21 mouse cellular contexts compared by ENCODE assay signal in genomic region chr14:122869831-122870230, GRCm38 (mm10). TPM values are rescaled to one million over a fixed set of nuclear protein-coding genes. Genes with fewer than 3 reads are reported as not detected.
DNase-seq lines count a peak whose midpoint lies in the region; ATAC-seq lines count a peak whose summit lies in the region.
"Had no signal": no experiment of that assay in that cellular context is flagged by ENCODE, and none has a peak within 500 bp of the region (broad histone marks: within the 10 kb centered on the region; RNA-seq: fewer than 3 reads in every experiment).

No protein-coding gene starts in this region.

- no peaks in the 10 kb centered on the region for H3K9me3 ChIP-seq in neural tube, embryonic 11.5 days (ENCODE audit: control insufficient read depth, low read length)
- H3K9me3 ChIP-seq in neural tube, embryonic 15.5 days (replicated peaks) = no peaks in the 10 kb centered on the region
- H3K9me3 ChIP-seq: embryonic facial prominence, embryonic 15.5 days; forebrain, embryonic 10.5 days; G1E; heart, embryonic 13.5 days; hindbrain, embryonic 15.5 days had no signal

- ATAC-seq in neural tube, embryonic 11.5 days (ENCODE audit: insufficient read depth, low FRiP score, low TSS enrichment) = peak; percentile 51; the same call in 1 of the 2 replicates
- no peak for ATAC-seq in neural tube, embryonic 15.5 days (ENCODE audit: low FRiP score)
- ATAC-seq: forebrain, embryonic 14.5 days; intestine, embryonic 16.5 days had no signal

- no peak overlapping the region for H3K27ac ChIP-seq in neural tube, embryonic 11.5 days (ENCODE audit: low read depth, low read length)
- no peak overlapping the region for H3K27ac ChIP-seq in neural tube, embryonic 15.5 days (replicated peaks)
- H3K27ac ChIP-seq: embryonic facial prominence, embryonic 15.5 days; forebrain, embryonic 10.5 days; heart, embryonic 13.5 days; hindbrain, embryonic 15.5 days had no signal

- WGBS in neural tube, embryonic 11.5 days = 61% methylated on average over 6 of the region's 6 CpGs
- WGBS in neural tube, embryonic 15.5 days = 47% methylated on average over 6 of the region's 6 CpGs

- no peak overlapping the region for H3K9ac ChIP-seq in neural tube, embryonic 11.5 days (ENCODE audit: low read length)
- H3K9ac ChIP-seq in neural tube, embryonic 15.5 days (replicated peaks) = no peak overlapping the region
- H3K9ac ChIP-seq: embryonic facial prominence, embryonic 15.5 days; heart, embryonic 13.5 days; hindbrain, embryonic 15.5 days had no signal

- H3K27me3 ChIP-seq in neural tube, embryonic 11.5 days (ENCODE audit: control insufficient read depth, insufficient read depth, low read length) = no peaks in the 10 kb centered on the region
- H3K27me3 ChIP-seq in neural tube, embryonic 15.5 days (replicated peaks) = peaks cover 6% of the 10 kb centered on the region; the same call in 1 of the 2 replicates
- H3K27me3 ChIP-seq: heart, embryonic 13.5 days; hindbrain, embryonic 15.5 days had no signal

- H3K4me1 ChIP-seq in neural tube, embryonic 11.5 days (ENCODE audit: control insufficient read depth, insufficient read depth, low read length) = peaks cover 8% of the 10 kb centered on the region; the same call in 1 of the 2 replicates
- H3K4me1 ChIP-seq in neural tube, embryonic 15.5 days = peaks cover 13% of the 10 kb centered on the region

- H3K4me3 ChIP-seq in neural tube, embryonic 11.5 days (ENCODE audit: low read depth, low read length) = no peak overlapping the region
- H3K4me3 ChIP-seq in neural tube, embryonic 15.5 days (replicated peaks) = no peak overlapping the region
- H3K4me3 ChIP-seq: embryonic facial prominence, embryonic 15.5 days; erythroblast, embryonic 14.5 days; forebrain, embryonic 10.5 days; heart, embryonic 13.5 days; hindbrain, embryonic 15.5 days had no signal

- no peak overlapping the region for H3K4me2 ChIP-seq in neural tube, embryonic 11.5 days (ENCODE audit: low read depth)
- no peak overlapping the region for H3K4me2 ChIP-seq in neural tube, embryonic 15.5 days
- H3K4me2 ChIP-seq: embryonic facial prominence, embryonic 15.5 days; heart, embryonic 13.5 days; hindbrain, embryonic 15.5 days had no signal

- H3K36me3 ChIP-seq in neural tube, embryonic 11.5 days (ENCODE audit: control insufficient read depth, insufficient read depth, low read length) = no peaks in the 10 kb centered on the region
- no peaks in the 10 kb centered on the region for H3K36me3 ChIP-seq in neural tube, embryonic 15.5 days
- H3K36me3 ChIP-seq: embryonic facial prominence, embryonic 15.5 days; forebrain, embryonic 10.5 days; G1E; heart, embryonic 13.5 days; hindbrain, embryonic 15.5 days had no signal

- DNase-seq in cerebellum, adult 9-11 months = peak; percentile 55
- no peak for DNase-seq in cerebellum, adult 11 months
- DNase-seq in neural tube, embryonic 11.5 days (ENCODE audit: low spot score) = no peak
- DNase-seq in adrenal gland, adult 8-10 months = peak; percentile 66
- DNase-seq in adrenal gland, postnatal 36 days = peak; percentile 80 to 81
- DNase-seq in gastrocnemius, postnatal 4 days (ENCODE audit: low spot score in 2 of 2) = no peak
- no peak for DNase-seq in frontal cortex, adult 2 months (ENCODE audit: extremely low spot score in 1 of 2, low spot score in 1 of 2)
- DNase-seq: cerebellum, adult 8-10 months; embryo, embryonic 11 days; gastrocnemius, postnatal 10 days; heart, postnatal 36 days; kidney, adult 2 months had no signal

RNA-seq across cellular contexts. Expression of gene Ggact, which starts 43.7 kb away (rescaled TPM):
- 5.3 and 5.6 TPM in 2 replicates for polyA plus RNA-seq in neural tube, embryonic 11.5 days (2014; fragmentation: Nextera tagmentation; extraction: Ambion mirVana)
- polyA plus RNA-seq in neural tube, embryonic 15.5 days (2015; fragmentation: Nextera tagmentation; extraction: Ambion mirVana) = 9.6 and 13.0 TPM in 2 replicates
- total RNA-seq in adrenal gland, adult 8-10 months (2022) = 10 to 100 TPM; 54.0 to 62.7 (median 56.5) TPM
- total RNA-seq in adrenal gland, postnatal 36 days (2021) = 10 to 100 TPM; 37.0 to 55.3 TPM
- 1 to 10 TPM; 7.5 to 9.4 TPM for total RNA-seq in gastrocnemius, postnatal 4 days (2021)
- polyA plus RNA-seq in frontal cortex, adult 2 months (2012; rRNA removed) = 53.7 and 58.8 TPM in 2 replicates

Comparison
In these comparisons a context has a peak if more than half of its experiments do, and no peak if none do; other contexts are left out.
1. DNase-seq: peak in cerebellum, adult 9-11 months (single experiment), adrenal gland, adult 8-10 months (single experiment) and adrenal gland, postnatal 36 days (2 of 2); none in cerebellum, adult 11 months (single experiment), neural tube, embryonic 11.5 days (single experiment), gastrocnemius, postnatal 4 days (0 of 2) and frontal cortex, adult 2 months (0 of 2).